Mouse (Mus musculus): ENCODE results near the gene Tsn. TPM values are rescaled to one million over a fixed set of nuclear protein-coding genes. Genes with fewer than 3 reads are reported as not detected.

Tsn gene
- polyA plus RNA-seq, 1 experiment from 2014 or later, result 132 TPM

DNA sequence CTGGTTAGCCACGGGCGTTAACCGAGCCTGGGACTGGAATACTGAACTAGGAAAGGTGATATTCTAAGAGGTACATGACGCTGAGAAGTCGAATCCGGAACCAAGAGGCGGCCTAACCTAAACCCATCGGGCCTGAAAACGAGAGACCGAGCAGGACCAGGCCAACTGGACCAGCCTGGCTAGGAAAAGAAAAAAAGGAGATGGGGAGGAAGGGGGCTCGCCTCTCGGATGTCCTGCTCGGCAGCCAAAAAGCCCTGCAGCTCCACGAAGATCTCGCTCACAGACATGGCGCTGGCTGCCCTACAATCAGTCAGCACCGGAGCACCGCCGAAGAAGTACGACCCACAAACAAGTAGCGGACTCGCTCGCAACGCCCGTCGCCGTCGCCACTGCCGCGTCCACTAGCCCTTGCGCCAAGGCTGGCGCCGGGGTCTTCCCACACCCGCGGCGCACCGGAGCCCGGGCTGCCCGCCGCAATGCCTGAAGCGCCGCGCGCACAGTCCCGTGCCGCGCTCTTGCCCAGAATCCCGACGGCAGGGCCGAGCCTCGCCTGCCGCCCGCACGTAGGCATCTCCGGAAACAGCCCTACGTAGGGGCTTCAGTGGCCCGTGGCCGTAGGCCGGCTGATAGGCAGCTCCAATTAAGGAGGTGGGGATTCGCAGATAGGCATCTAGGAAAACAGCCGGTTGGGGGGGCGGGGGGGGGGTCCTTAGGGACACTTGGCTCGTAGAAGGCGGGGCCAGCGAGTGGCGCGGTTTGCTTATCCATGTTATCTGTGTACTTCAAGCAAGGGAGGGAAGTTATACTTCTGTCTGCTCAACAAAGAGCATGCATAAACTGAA is 538 bp downstream of the Tsn start:
- peak; percentile 98 for ATAC-seq (ENCODE audit: insufficient read depth)
- no peaks in the 10 kb centered on the region for H3K27me3 ChIP-seq
- H3K4me1 ChIP-seq (replicated peaks), result peaks cover 20% of the 10 kb centered on the region
- H3K9me3 ChIP-seq (replicated peaks), result no peaks in the 10 kb centered on the region
- H3K9ac ChIP-seq, result peak overlapping the region; percentile 88
- under 1% methylated on average over 67 of the region's 67 CpGs for WGBS (ENCODE audit: insufficient replicate concordance)
- H3K27ac ChIP-seq (replicated peaks), result peak overlapping the region; percentile 92
- H3K4me2 ChIP-seq, result peak overlapping the region; percentile 70
- H3K4me3 ChIP-seq (replicated peaks), result peak overlapping the region; percentile 94
- peaks cover 19% of the 10 kb centered on the region for H3K36me3 ChIP-seq (replicated peaks)

DNA sequence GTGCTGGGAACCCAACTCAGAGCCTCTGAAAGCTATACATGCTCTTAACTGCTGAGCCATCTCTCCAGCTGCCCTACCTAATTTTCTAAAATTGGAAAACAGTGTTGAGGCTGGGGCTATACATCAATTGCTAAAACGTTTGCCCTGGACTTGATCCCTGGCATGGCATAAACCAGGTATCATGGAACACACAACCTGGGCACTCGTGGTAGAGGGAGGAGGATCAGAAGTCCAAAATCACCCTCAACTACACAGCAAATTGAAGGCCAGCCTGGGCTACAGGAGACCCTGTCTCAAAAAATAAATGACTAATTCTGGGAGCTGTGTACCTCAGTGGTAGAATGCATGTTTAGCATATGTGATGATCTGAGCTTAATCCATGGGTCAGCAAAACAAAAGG is 13.8 kb downstream of the Tsn start:
- ATAC-seq (ENCODE audit: insufficient read depth), result no peak

DNA sequence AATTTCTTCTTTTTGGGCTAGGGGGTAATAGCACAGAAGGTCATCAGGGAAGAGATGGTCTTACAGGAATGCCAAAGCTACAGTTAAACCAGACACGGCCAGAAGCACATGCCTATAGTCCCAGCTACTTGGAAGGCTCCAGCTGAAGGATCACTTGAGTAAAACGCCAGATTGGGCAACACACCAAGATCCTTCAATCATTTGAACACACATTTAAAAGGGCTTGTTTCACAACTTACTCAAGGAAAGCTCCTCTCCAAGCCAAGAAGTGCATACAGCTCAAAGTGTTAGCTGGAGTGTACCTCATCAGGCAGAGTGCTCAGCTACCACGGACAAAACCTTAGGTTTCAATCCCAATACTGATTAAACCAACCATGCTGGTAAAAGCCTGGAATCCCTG is 14.9 kb downstream of the Tsn start:
- Histone ChIP-seq H3K27me3 (no peaks in the 10 kb centered on the region), H3K4me1 (replicated peaks) (no peaks in the 10 kb centered on the region), H3K9me3 (replicated peaks) (no peaks in the 10 kb centered on the region), H3K36me3 (replicated peaks) (peaks cover 63% of the 10 kb centered on the region), H3K27ac (replicated peaks) (no peak overlapping the region), H3K9ac (no peak overlapping the region), H3K4me3 (replicated peaks) (no peak overlapping the region), H3K4me2 (no peak overlapping the region)
- no peak for ATAC-seq (ENCODE audit: insufficient read depth)
- WGBS (ENCODE audit: insufficient replicate concordance), result 67% methylated on average over 3 of the region's 3 CpGs

More for the DNA sequence above, 13.8 kb downstream of the Tsn start:
- no peak overlapping the region for H3K9ac ChIP-seq
- H3K9me3 ChIP-seq (replicated peaks), result no peaks in the 10 kb centered on the region
- H3K4me3 ChIP-seq (replicated peaks), result no peak overlapping the region
- H3K4me1 ChIP-seq (replicated peaks), result no peaks in the 10 kb centered on the region
- H3K36me3 ChIP-seq (replicated peaks), result peaks cover 74% of the 10 kb centered on the region
- H3K27ac ChIP-seq (replicated peaks), result no peak overlapping the region
- H3K4me2 ChIP-seq, result no peak overlapping the region
- 84% methylated on average over 2 of the region's 2 CpGs for WGBS (ENCODE audit: insufficient replicate concordance)
- H3K27me3 ChIP-seq, result no peaks in the 10 kb centered on the region

DNA sequence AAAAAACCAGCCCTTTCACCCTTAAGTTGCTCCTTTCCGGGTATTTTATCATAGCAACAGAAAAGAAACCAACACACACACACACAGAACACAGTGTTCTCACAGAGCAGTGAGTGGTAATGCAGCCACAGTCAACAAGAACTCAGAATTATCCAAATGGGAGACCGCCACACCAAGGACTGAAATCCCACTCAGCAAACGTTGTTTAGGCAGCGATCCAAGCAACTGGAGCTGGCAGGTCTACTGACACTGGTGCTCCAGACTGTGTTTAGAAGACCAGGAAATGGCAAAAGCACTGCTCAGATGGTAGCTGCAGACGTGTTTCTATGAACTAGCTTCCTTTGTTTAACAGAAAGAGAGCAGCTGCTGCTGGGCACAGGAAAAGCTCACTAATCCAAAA is 16.7 kb downstream of the Tsn start:
- Histone ChIP-seq H3K9me3 (replicated peaks) (no peaks in the 10 kb centered on the region), H3K4me1 (replicated peaks) (no peaks in the 10 kb centered on the region), H3K36me3 (replicated peaks) (peaks cover 45% of the 10 kb centered on the region), H3K9ac (no peak overlapping the region), H3K27ac (replicated peaks) (no peak overlapping the region), H3K4me2 (no peak overlapping the region), H3K4me3 (replicated peaks) (no peak overlapping the region), H3K27me3 (no peaks in the 10 kb centered on the region)
- WGBS (ENCODE audit: insufficient replicate concordance), result 70% methylated on average over 5 of the region's 5 CpGs
- ATAC-seq (ENCODE audit: insufficient read depth), result no peak

DNA sequence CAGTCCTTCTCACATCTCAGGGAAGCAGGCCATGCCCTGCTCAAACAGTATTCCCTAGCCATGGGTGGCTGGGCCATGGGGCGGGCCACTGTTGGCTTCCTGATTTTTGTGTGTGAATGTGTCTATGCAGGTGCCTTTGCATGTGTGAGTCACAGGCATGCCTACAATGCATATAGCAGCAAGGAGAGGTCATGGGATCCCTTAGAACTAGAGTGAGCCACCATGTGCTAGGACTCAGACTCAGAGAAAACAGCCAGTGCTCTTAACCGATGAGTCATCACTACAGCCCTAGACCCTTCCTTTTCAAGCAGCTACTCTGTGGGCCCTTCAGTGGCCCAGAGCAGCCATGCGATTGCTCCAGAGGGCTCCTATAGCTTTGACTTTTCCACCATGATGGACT is 17.3 kb downstream of the Tsn start:
- H3K4me2 ChIP-seq, result no peak overlapping the region
- no peaks in the 10 kb centered on the region for H3K9me3 ChIP-seq (replicated peaks)
- WGBS (ENCODE audit: insufficient replicate concordance), result 84% methylated on average over 3 of the region's 3 CpGs
- peaks cover 38% of the 10 kb centered on the region for H3K36me3 ChIP-seq (replicated peaks)
- no peak overlapping the region for H3K9ac ChIP-seq
- H3K4me3 ChIP-seq (replicated peaks), result no peak overlapping the region
- H3K4me1 ChIP-seq (replicated peaks), result no peaks in the 10 kb centered on the region
- no peaks in the 10 kb centered on the region for H3K27me3 ChIP-seq
- no peak overlapping the region for H3K27ac ChIP-seq (replicated peaks)
- no peak for ATAC-seq (ENCODE audit: insufficient read depth)

DNA sequence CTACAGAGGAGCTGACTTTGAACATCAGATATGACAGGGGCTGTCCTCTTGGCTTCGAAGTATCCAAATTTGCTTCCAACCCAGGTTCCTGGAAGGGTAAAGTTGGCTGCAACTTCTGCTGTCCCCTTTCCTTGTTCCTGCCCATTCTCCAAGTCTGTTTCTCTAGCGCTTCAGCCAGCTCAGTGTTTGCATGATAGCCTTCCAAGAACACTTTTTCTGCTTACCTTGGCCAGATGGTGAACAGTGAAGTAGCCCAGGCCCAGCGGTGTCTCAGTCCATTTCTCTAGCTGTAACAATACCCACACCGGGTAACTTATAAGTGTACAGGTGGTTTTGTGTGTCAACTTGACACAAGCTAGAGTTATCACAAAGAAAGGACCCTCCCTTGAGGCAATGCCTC is 19.2 kb downstream of the Tsn start:
- no peaks in the 10 kb centered on the region for H3K4me1 ChIP-seq (replicated peaks)
- no peak for ATAC-seq (ENCODE audit: insufficient read depth)
- H3K9ac ChIP-seq, result no peak overlapping the region
- H3K27me3 ChIP-seq, result no peaks in the 10 kb centered on the region
- no peak overlapping the region for H3K4me3 ChIP-seq (replicated peaks)
- H3K4me2 ChIP-seq, result no peak overlapping the region
- no peaks in the 10 kb centered on the region for H3K9me3 ChIP-seq (replicated peaks)
- WGBS (ENCODE audit: insufficient replicate concordance), result 77% methylated on average over 4 of the region's 4 CpGs
- peaks cover 19% of the 10 kb centered on the region for H3K36me3 ChIP-seq (replicated peaks)
- H3K27ac ChIP-seq (replicated peaks), result no peak overlapping the region

DNA sequence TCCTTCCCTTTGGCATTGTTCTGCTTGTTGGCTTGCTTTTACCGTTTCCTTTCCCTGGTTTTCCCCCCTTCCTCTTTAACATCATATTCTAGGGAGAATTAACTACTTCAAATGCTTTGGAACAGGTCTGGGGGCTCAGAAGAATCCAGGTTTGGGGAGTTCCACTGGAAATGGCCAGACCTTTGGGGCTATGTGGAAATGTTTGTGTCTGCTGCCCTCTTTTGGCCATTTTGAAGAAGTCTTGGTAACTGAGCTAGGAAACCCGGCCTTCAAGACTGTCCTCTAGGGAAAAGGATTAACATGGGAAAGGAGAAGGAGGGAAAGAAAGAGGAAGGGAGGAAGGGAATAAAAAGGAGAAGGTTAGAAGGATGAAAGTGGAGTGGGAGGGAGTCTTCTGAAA is 36.4 kb downstream of the Tsn start:
- Histone ChIP-seq H3K27me3 (no peaks in the 10 kb centered on the region), H3K9me3 (replicated peaks) (no peaks in the 10 kb centered on the region), H3K4me3 (replicated peaks) (no peak overlapping the region), H3K4me2 (no peak overlapping the region), H3K4me1 (replicated peaks) (no peaks in the 10 kb centered on the region), H3K27ac (replicated peaks) (no peak overlapping the region), H3K9ac (no peak overlapping the region), H3K36me3 (replicated peaks) (no peaks in the 10 kb centered on the region)
- WGBS (ENCODE audit: insufficient replicate concordance), result 11% methylated on average over 2 of the region's 2 CpGs
- no peak for ATAC-seq (ENCODE audit: insufficient read depth)

DNA sequence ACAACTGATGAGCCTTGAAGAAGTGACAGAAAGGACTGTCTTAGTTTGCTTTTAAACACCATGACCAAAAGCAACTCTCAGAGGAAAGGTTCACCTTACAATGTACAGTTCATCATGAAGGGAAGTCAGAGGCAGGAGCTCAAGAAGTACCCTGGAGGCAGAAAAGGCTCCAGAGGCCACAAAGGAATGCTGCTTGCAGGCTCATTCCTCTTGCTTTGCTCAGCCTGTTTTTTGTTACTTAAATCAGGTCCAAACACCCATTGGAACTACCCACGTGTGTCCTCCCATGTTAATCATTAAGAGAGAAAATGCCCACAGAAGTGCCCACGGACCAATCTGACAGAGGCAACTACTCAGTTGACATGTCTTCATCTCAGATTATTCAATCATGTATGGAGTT is 59.6 kb downstream of the Tsn start:
- no peaks in the 10 kb centered on the region for H3K4me1 ChIP-seq (replicated peaks)
- no peak overlapping the region for H3K4me2 ChIP-seq
- ATAC-seq (ENCODE audit: insufficient read depth), result no peak
- H3K9me3 ChIP-seq (replicated peaks), result no peaks in the 10 kb centered on the region; the same call in 1 of the 2 replicates
- H3K36me3 ChIP-seq (replicated peaks), result no peaks in the 10 kb centered on the region
- H3K27ac ChIP-seq (replicated peaks), result no peak overlapping the region
- WGBS (ENCODE audit: insufficient replicate concordance), result 29% methylated on average over 2 of the region's 2 CpGs
- no peak overlapping the region for H3K9ac ChIP-seq
- H3K4me3 ChIP-seq (replicated peaks), result no peak overlapping the region
- H3K27me3 ChIP-seq, result no peaks in the 10 kb centered on the region

Other genes with a start within 250 kb of the Tsn start
- 0.02 and 0.06 TPM in 2 replicates for gene Gm29106, start 135.2 kb downstream of the Tsn start, polyA plus RNA-seq (2015; fragmentation: Nextera tagmentation; extraction: Ambion mirVana)
- 36.2 and 37.0 TPM in 2 replicates for gene Nifk, start 10.1 kb upstream of the Tsn start, polyA plus RNA-seq (2015; fragmentation: Nextera tagmentation; extraction: Ambion mirVana)
- gene Clasp1, start 77.3 kb upstream of the Tsn start, polyA plus RNA-seq (2015; fragmentation: Nextera tagmentation; extraction: Ambion mirVana), result 11.8 and 12.8 TPM in 2 replicates

All from liver, embryonic 15.5 days (tissue).